Mouse (Mus musculus) ES-E14 (cell line): Measurements from ENCODE around the gene Habp4. TPM values are rescaled to one million over a fixed set of nuclear protein-coding genes. Genes with fewer than 3 reads are reported as not detected.
A peak's percentile ranks its signal among the peaks of the same experiment; 100 is the strongest.

Experiments
- DNase-seq: peaks from one replicate; pipeline ENCODE4 v3.0.0-alpha.2; 2013; ENCODE audit warnings: low read depth, low spot score
- H3K27ac ChIP-seq: 2 replicates; pipeline ENCODE4 v1.5.1; 2012; ENCODE audit warnings: low read depth, mild to moderate bottlenecking, low read length, moderate library complexity, mixed read lengths; ENCODE audit not compliant: poor library complexity, insufficient read depth, severe bottlenecking
- H3K36me3 ChIP-seq: 2 replicates; pipeline ENCODE4 v1.6.1; 2012; ENCODE audit warnings: mild to moderate bottlenecking, low read length, moderate library complexity, mixed read lengths; ENCODE audit not compliant: control insufficient read depth, poor library complexity, insufficient read depth, severe bottlenecking
- H3K4me1 ChIP-seq, 2 experiments: fragments of 150-350 bp in 1 of 2; sonication (generic) in 1 of 2; 2 replicates each; pipeline ENCODE4 v1.6.1; 2012; ENCODE audit warnings: low read length in 2 of 2, mild to moderate bottlenecking in 1 of 2, mixed read lengths in 1 of 2; ENCODE audit not compliant: control insufficient read depth in 2 of 2, insufficient read depth in 2 of 2, poor library complexity in 1 of 2
- H3K4me3 ChIP-seq, 2 experiments: fragments of 150-350 bp in 1 of 2; sonication (generic) in 1 of 2; 2 replicates each; pipeline ENCODE4 v1.5.1; 2012; ENCODE audit warnings: low read length in 2 of 2, low read depth in 1 of 2, mild to moderate bottlenecking in 1 of 2, mixed read lengths in 1 of 2; ENCODE audit not compliant: insufficient read depth in 1 of 2, poor library complexity in 1 of 2, severe bottlenecking in 1 of 2
- H3K9ac ChIP-seq: 2 replicates; pipeline ENCODE4 v1.6.1; 2012; ENCODE audit warnings: low read depth, mild to moderate bottlenecking, low read length, mixed read lengths; ENCODE audit not compliant: poor library complexity, insufficient read depth, severe bottlenecking
- H3K9me3 ChIP-seq: fragments of 150-350 bp; sonication (generic); 2 replicates; pipeline ENCODE4 v1.6.1; 2012; ENCODE audit warnings: low read depth, mild to moderate bottlenecking, low read length; ENCODE audit not compliant: control insufficient read depth, insufficient read depth
- CHD2 ChIP-seq: IDR thresholded peaks from 2 replicates; pipeline ENCODE4 v1.6.1; 2014; ENCODE audit warnings: mild to moderate bottlenecking, low read depth, low read length, inconsistent platforms
- HCFC1 ChIP-seq: IDR thresholded peaks from 2 replicates; pipeline ENCODE4 v1.6.1; 2012; ENCODE audit warnings: low read length, inconsistent platforms, borderline replicate concordance; ENCODE audit not compliant: insufficient read depth
- MAFK ChIP-seq: IDR thresholded peaks from 2 replicates; pipeline ENCODE4 v1.6.1; 2014; ENCODE audit warnings: mild to moderate bottlenecking, low read depth, low read length, inconsistent platforms; ENCODE audit not compliant: insufficient read depth
- ZC3H11A ChIP-seq: IDR thresholded peaks from 2 replicates; pipeline ENCODE4 v1.6.1; 2012; ENCODE audit warnings: low read depth, mild to moderate bottlenecking, inconsistent platforms, low read length, borderline replicate concordance
- ZNF384 ChIP-seq: IDR thresholded peaks from 2 replicates; pipeline ENCODE4 v1.6.1; 2012; ENCODE audit warnings: low read depth, low read length, inconsistent platforms
- in situ Hi-C, 2 experiments: fragments of 600-800 bp; cut with MboI; formaldehyde crosslinking; loops; one replicate each; pipeline ENCODE4 v1.15.1; 2025; ENCODE audit warnings: low sequenced_read_pairs in 2 of 2, inconsistent platforms in 1 of 2; ENCODE audit not compliant: unreplicated experiment in 2 of 2
- total RNA-seq: library from RNA; depleted of rRNA; stranded (reverse); fragments of 300-350 nt; gene quantifications from 2 replicates; pipeline ENCODE4 v1.2.3, GENCODE M21; 2012

Habp4 gene
- total RNA-seq, 1 experiment = 5.3 TPM

GRCm38 (mm10) chr13:64183583-64183982 lies 22.0 kb downstream of the Habp4 start:
- no peak overlapping the region for H3K4me3 ChIP-seq
- H3K9me3 ChIP-seq = no peaks in the 10 kb centered on the region
- no peak overlapping the region for H3K27ac ChIP-seq
- TF ChIP-seq ZNF384 (no peak), HCFC1 (no peak), CHD2 (no peak), MAFK (no peak), ZC3H11A (no peak)
- H3K9ac ChIP-seq = no peak overlapping the region
- H3K36me3 ChIP-seq = no peaks in the 10 kb centered on the region
- in situ Hi-C loops = loop anchor here (10.0 kb wide), 1 partner anchor 131 kb away; the partner anchor contains the start of gene Aaed1 (in 2 of the 2)
- DNase-seq = no peak
- peaks cover 0 to 8% of the 10 kb centered on the region in 2 experiments; a peak in 2 of 4 replicates for H3K4me1 ChIP-seq

DNA sequence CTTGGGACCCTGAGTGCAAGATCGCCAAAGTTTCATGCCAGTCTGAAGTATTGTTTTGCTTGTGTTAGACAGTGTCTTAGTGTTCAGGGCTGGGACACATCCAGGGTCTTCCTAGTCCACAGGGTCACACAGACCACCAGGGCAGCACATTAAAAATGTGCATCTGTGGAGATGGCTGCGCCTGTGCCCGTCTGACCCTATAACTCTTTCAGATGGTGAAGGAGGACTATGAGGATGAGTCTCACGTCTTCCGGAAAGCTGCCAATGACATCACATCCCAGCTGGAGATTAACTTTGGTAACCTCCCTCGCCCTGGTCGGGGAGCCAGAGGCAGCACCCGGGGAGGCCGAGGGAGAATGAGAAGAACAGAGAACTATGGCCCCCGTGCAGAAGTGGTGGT lies 22.7 kb downstream of the Habp4 start:
- Histone ChIP-seq H3K36me3 (no peaks in the 10 kb centered on the region), H3K4me3 (no peak overlapping the region), H3K9ac (no peak overlapping the region), H3K27ac (no peak overlapping the region), H3K9me3 (no peaks in the 10 kb centered on the region), H3K4me1 (peaks cover 0 to 8% of the 10 kb centered on the region in 2 experiments; a peak in 2 of 4 replicates)
- TF ChIP-seq ZC3H11A (no peak), HCFC1 (no peak), MAFK (no peak), CHD2 (no peak), ZNF384 (no peak)
- in situ Hi-C loops = loop anchor here (10.0 kb wide), 1 partner anchor 130 kb away; the partner anchor contains the start of gene Aaed1 (in 2 of the 2)
- DNase-seq = no peak

DNA sequence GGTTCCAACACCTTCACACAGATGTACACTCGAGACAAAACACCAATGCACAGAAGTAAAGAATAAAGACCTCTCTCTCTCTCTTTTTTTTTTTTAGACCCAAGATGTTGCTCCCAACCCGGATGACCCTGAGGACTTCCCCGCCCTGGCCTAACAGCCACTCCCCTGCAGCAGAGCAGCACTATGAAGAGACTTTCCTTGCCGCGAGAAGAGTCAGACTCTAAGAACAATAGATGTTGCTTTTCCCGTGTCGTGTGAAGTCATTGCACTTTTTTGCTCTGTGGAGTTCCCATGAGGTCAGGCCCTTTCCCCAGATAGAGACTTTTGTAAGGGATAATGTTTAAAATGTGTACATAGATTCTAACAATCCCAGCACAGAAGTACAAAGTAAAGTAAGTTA lies 23.6 kb downstream of the Habp4 start:
- Histone ChIP-seq H3K9ac (no peak overlapping the region), H3K36me3 (no peaks in the 10 kb centered on the region), H3K4me3 (0 out of 4 replicates have a peak overlapping the region, but pooled peaks of 1 of the 2 experiments have one; percentile 13), H3K9me3 (no peaks in the 10 kb centered on the region), H3K27ac (no peak overlapping the region), H3K4me1 (peaks cover 0 to 8% of the 10 kb centered on the region in 2 experiments; a peak in 2 of 4 replicates)
- TF ChIP-seq MAFK = no peak
- 0 out of 2 replicates have a peak, but pooled peaks have one; percentile 35 for TF ChIP-seq ZNF384
- no peak for TF ChIP-seq ZC3H11A
- in situ Hi-C loops = loop anchor here (10.0 kb wide), 1 partner anchor 130 kb away; the partner anchor contains the start of gene Aaed1 (in 2 of the 2)
- no peak for DNase-seq

DNA sequence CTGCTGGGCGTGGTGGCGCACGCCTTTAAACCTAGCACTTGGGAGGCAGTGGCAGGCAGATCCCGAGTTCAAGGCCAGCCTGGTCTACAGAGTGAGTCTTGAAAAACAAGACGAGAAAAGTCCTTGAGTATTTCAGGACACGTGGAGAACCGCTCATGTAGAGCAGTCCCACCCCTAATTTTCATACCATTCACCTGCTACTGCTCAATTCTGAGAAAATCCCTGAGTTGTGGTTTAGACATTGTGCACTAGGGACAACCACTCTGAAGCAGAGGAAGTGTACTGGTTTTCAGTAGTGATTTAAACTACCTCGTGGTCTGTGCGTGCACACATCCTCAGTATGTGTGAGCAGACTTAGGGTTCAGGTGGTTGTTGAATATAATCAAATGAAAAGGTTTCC lies 24.0 kb downstream of the Habp4 start:
- H3K4me1 ChIP-seq = peaks cover 0 to 8% of the 10 kb centered on the region in 2 experiments; a peak in 2 of 4 replicates
- DNase-seq = no peak
- no peak overlapping the region for H3K9ac ChIP-seq
- TF ChIP-seq ZC3H11A (no peak), HCFC1 (no peak), ZNF384 (no peak), CHD2 (no peak), MAFK (no peak)
- in situ Hi-C loops = loop anchor here (10.0 kb wide), 1 partner anchor 129 kb away; the partner anchor contains the start of gene Aaed1 (in 2 of the 2)
- no peak overlapping the region for H3K27ac ChIP-seq
- H3K9me3 ChIP-seq = no peaks in the 10 kb centered on the region
- no peak overlapping the region for H3K4me3 ChIP-seq
- H3K36me3 ChIP-seq = no peaks in the 10 kb centered on the region

DNA sequence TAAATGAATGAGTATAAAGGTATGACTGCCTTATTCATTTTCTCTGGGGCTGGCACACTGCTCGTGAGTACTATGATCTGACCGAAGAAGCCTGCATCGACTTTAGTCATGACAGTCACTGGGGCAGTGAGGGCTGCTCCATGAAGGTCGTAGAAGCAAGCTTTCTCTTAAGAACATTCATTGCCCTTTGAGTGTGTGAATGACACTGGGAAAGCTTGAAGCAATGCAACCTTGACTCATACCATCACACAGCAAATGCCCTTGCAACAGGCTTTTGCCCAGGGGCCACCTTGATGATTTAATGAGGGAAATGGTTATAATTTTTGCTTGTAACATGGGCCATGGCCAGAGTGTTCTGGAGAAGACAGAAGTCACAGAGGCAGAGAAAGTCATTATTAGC lies 24.9 kb downstream of the Habp4 start:
- DNase-seq = no peak
- in situ Hi-C loops = loop anchor here (10.0 kb wide), 1 partner anchor 128 kb away; the partner anchor contains the start of gene Aaed1 (in 2 of the 2)
- no peak for TF ChIP-seq HCFC1
- TF ChIP-seq CHD2 = no peak
- TF ChIP-seq MAFK = no peak
- no peak for TF ChIP-seq ZC3H11A
- no peak for TF ChIP-seq ZNF384
- Histone ChIP-seq H3K4me1 (peaks cover 0 to 8% of the 10 kb centered on the region in 2 experiments; a peak in 2 of 4 replicates), H3K27ac (no peak overlapping the region), H3K4me3 (no peak overlapping the region), H3K9ac (no peak overlapping the region), H3K36me3 (no peaks in the 10 kb centered on the region), H3K9me3 (no peaks in the 10 kb centered on the region)
